Mouse (Mus musculus) liver, embryonic 13.5 days (tissue): ENCODE measurements around the gene Tab3. TPM values are rescaled to one million over a fixed set of nuclear protein-coding genes. Genes with fewer than 3 reads are reported as not detected.

Experiments used
- ATAC-seq: fragments of 200-750 bp; cut with Nextera tagmentation; 2 replicates; pipeline ENCODE4 v1.8.0; 2017; ENCODE audit warnings: low read depth, mild to moderate bottlenecking, moderate number of reproducible peaks, moderate library complexity
- DNase-seq: peaks from one replicate; pipeline ENCODE4 v3.0.0; 2022
- H3K27ac ChIP-seq: fragments of 300-500 bp; sonication (generic); 2 replicates; pipeline ENCODE4 v1.5.1; 2015; ENCODE audit warnings: moderate library complexity, mild to moderate bottlenecking, inconsistent platforms
- H3K27me3 ChIP-seq: fragments of 300-500 bp; sonication (generic); 2 replicates; pipeline ENCODE4 v1.6.1; 2015; ENCODE audit warnings: mild to moderate bottlenecking, inconsistent platforms
- H3K36me3 ChIP-seq: fragments of 300-500 bp; sonication (generic); 2 replicates; pipeline ENCODE4 v1.6.1; 2015; ENCODE audit warnings: mild to moderate bottlenecking, inconsistent platforms
- H3K4me1 ChIP-seq: fragments of 300-500 bp; sonication (generic); replicated peaks from 2 replicates; pipeline ENCODE4 v1.6.1; 2015; ENCODE audit warnings: inconsistent platforms
- H3K4me2 ChIP-seq: fragments of 300-500 bp; sonication (generic); 2 replicates; pipeline ENCODE4 v1.6.1; 2015; ENCODE audit warnings: inconsistent platforms, mild to moderate bottlenecking, moderate library complexity
- H3K4me3 ChIP-seq: fragments of 300-500 bp; sonication (generic); replicated peaks from 2 replicates; pipeline ENCODE4 v1.5.1; 2015; ENCODE audit warnings: mild to moderate bottlenecking, inconsistent platforms
- H3K9ac ChIP-seq: fragments of 300-500 bp; sonication (generic); 2 replicates; pipeline ENCODE4 v1.6.1; 2015; ENCODE audit warnings: mild to moderate bottlenecking, inconsistent platforms
- H3K9me3 ChIP-seq: fragments of 300-500 bp; sonication (generic); replicated peaks from 2 replicates; pipeline ENCODE4 v1.6.1; 2016; ENCODE audit warnings: inconsistent platforms
- WGBS: fragments of 180-500 bp; shearing (Covaris S2); methylation state at CpG from one replicate; pipeline ENCODE4 v1.1.7; 2015; ENCODE audit not compliant: insufficient replicate concordance; 5-methylcytosine and 5-hydroxymethylcytosine counted together
- polyA plus RNA-seq: library from polyadenylated mRNA; unstranded; fragments of >200 nt; fragmentation: Nextera tagmentation; extraction: Ambion mirVana; gene quantifications from 2 replicates; pipeline ENCODE4 v1.2.1, GENCODE M21; 2015

Gene Tab3
- 4.8 and 8.0 TPM in 2 replicates for polyA plus RNA-seq

DNA sequence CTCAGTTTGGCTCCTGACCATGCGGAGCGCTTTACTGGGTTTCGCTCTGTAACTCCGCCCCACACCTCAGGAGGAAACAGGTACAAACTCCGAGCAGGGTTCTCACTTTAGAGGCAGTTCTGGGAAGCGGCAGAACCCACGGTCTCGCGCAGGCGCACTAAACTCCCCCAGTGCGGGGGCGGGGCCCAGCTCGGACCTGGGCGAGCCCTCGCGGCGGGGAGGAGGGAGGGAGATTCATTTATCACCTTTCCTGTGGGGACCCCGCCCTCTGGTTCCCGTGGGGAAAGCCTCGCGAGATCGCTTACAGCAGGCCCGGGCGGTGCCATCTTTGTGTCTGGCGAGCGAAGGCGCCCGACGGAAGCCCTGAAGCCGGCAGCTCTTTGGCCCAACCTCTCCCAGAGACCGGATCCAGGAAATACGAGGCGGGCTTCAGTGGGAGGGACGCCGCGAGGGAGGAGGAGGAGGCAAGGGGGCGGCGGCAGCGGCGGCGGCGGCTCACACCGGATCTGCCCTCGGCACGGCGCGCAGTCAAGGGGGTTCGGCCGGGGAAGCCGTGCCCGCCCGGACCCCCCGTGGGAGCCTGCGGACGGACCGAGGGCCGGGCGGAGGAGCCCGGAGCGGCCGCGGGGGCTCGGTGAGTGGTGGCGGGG, at the start of gene Tab3:
Gene Tab3 (plus strand): TSS at position 491 of the 650 bp plus-strand sequence.
- DNase-seq (peak; percentile 95), ATAC-seq (peak; percentile 93)
- 11% methylated on average over 59 of the region's 64 CpGs for WGBS
- no peaks in the 10 kb centered on the region for H3K27me3 ChIP-seq
- H3K9ac ChIP-seq: peak within 1 kb of the TSS; percentile 92
- H3K36me3 ChIP-seq: no peaks in the 10 kb centered on the region
- H3K4me3 ChIP-seq: peak within 1 kb of the TSS; percentile 79
- peak within 1 kb of the TSS; percentile 63 for H3K4me2 ChIP-seq
- H3K4me1 ChIP-seq: peaks cover 19% of the 10 kb centered on the region
- no peaks in the 10 kb centered on the region for H3K9me3 ChIP-seq
- peak within 1 kb of the TSS; percentile 94 for H3K27ac ChIP-seq

DNA sequence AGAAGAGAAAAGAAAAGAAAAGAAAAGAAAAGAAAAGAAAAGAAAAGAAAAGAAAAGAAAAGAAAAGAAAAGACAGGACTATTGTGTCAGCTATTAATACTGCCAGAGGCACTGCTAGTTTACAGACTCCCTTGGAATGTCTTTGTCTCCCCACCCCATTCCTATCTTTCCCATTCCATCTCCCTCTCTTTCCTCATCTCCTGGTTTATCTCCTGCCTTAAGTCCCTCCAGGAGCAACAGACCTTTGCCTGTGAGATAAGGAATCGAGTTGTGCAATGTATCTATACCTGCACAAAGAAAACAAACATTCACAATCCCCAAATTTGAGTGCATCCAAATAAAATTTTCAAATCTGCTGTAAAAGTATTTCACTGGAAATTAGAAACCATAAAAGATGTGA, 48.3 kb upstream of the Tab3 start:
- ATAC-seq (no peak), DNase-seq (no peak)
- 13% methylated on average over 1 of the region's 1 CpGs for WGBS
- Histone ChIP-seq H3K9me3 (no peaks in the 10 kb centered on the region), H3K27me3 (no peaks in the 10 kb centered on the region), H3K27ac (no peak overlapping the region), H3K4me1 (no peaks in the 10 kb centered on the region), H3K36me3 (no peaks in the 10 kb centered on the region), H3K9ac (no peak overlapping the region), H3K4me3 (no peak overlapping the region), H3K4me2 (no peak overlapping the region)

DNA sequence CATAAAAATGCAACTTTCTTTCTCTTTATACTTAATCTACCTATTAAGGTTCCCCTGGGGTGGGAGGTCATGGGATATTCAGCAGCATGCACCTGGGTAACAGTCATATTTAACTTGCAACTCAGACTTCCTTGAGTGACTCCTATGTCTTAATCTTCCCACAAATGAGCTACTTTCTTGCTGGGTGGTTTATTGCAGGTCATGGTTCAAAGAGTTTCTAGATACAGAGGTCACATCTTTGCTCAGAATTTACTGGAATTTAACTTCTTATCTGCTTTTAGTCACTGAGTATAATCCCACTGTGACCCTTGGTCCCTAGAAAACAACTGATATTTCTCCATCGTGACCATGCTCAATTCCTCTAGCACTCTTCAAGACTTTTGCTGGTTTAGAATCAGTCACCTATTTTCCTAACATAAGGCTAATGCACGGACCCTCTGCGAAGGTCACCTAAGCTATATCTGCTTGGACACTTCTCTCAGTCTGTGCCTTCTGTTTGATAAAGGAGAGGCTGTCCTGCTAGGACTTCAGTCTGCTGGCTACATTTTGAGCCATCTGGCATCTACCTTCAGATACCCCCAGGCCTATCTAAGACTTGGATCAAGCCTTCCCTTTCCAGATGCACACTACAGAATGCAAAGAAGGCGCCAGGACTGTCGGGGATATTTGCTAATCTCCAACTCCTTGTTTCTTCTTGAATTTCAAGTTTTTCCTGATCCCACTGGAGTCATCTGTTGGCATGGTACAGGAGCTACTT, 47.4 kb upstream of the Tab3 start:
- Histone ChIP-seq H3K4me1 (no peaks in the 10 kb centered on the region), H3K4me2 (no peak overlapping the region), H3K9ac (no peak overlapping the region), H3K9me3 (no peaks in the 10 kb centered on the region), H3K27me3 (no peaks in the 10 kb centered on the region), H3K36me3 (no peaks in the 10 kb centered on the region), H3K27ac (no peak overlapping the region), H3K4me3 (no peak overlapping the region)
- ATAC-seq: no peak
- WGBS: 51% methylated on average over 5 of the region's 5 CpGs
- no peak for DNase-seq

DNA sequence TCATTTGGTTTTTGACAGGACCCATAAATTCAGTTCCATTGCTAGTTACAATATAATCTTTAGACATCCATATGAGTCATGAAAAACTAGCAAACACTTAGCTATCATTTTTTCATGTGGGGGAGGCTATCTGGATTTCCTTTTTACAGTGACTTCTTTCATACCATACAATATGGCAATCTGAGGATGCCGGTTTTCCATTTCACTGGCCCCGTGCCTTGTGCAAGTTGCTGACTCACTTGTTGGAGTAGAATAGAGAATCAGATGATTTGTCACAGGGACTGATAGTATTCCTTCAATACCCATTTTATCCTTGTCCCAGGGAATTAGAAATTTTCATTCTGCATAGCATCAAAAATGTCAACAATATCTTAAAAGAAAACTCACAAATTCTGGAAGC, 14.9 kb upstream of the Tab3 start:
- no peak for DNase-seq
- no peak for ATAC-seq
- 76% methylated on average over 2 of the region's 2 CpGs for WGBS
- Histone ChIP-seq H3K9ac (no peak overlapping the region), H3K27me3 (no peaks in the 10 kb centered on the region), H3K4me2 (no peak overlapping the region), H3K27ac (no peak overlapping the region), H3K36me3 (no peaks in the 10 kb centered on the region), H3K4me1 (no peaks in the 10 kb centered on the region), H3K4me3 (no peak overlapping the region), H3K9me3 (no peaks in the 10 kb centered on the region)

DNA sequence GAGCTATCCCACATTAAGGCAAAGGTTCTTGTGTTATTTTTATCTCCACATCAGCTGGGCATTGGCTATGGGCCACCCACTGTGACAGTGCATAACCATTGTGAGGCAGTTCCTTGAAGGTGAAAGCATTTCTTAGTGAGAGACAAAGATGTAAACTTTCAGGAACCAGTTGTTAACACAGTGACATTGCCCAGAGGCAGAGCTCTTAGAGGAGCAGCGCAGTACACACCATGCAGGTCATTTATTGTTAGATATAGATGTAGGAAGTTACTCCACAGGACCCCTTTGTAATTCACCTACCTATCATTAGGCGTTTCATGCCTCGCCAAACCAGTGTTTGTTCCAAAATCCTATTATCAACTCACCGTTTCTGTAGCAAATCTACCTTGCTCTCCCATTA, 7.6 kb upstream of the Tab3 start:
- Histone ChIP-seq H3K4me3 (no peak overlapping the region), H3K4me2 (no peak overlapping the region), H3K27me3 (no peaks in the 10 kb centered on the region), H3K27ac (no peak overlapping the region), H3K36me3 (no peaks in the 10 kb centered on the region), H3K9me3 (no peaks in the 10 kb centered on the region), H3K9ac (no peak overlapping the region), H3K4me1 (no peaks in the 10 kb centered on the region)
- no peak for DNase-seq
- ATAC-seq: no peak
- WGBS: 63% methylated on average over 4 of the region's 4 CpGs

DNA sequence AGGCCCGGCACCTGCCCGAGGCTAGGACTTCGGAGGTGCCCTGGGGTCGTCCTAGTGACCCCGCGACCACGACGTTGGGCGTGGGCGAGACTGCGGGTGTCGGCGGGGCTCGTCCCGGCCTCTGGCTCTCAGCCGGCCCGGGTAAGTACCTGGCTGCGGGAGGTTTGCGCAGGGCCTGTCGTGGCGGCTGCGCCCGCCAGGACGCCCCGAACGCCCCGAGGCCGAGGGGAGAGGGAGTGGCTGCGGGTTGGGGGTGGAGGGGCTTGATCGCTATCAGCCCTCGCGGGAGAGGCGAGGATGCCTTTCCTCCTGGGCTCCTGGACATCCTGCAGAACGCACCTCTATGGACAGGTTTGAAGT, 340 bp downstream of the Tab3 start:
- H3K36me3 ChIP-seq: no peaks in the 10 kb centered on the region
- H3K9ac ChIP-seq: peak overlapping the region; percentile 92
- peak overlapping the region; percentile 94 for H3K27ac ChIP-seq
- H3K9me3 ChIP-seq: no peaks in the 10 kb centered on the region
- H3K4me1 ChIP-seq: peaks cover 23% of the 10 kb centered on the region
- H3K4me3 ChIP-seq: peak overlapping the region; percentile 79
- peak; percentile 48 for ATAC-seq
- peak; percentile 24 for DNase-seq
- WGBS: 14% methylated on average over 30 of the region's 34 CpGs
- no peaks in the 10 kb centered on the region for H3K27me3 ChIP-seq
- peak overlapping the region; percentile 60 for H3K4me2 ChIP-seq

DNA sequence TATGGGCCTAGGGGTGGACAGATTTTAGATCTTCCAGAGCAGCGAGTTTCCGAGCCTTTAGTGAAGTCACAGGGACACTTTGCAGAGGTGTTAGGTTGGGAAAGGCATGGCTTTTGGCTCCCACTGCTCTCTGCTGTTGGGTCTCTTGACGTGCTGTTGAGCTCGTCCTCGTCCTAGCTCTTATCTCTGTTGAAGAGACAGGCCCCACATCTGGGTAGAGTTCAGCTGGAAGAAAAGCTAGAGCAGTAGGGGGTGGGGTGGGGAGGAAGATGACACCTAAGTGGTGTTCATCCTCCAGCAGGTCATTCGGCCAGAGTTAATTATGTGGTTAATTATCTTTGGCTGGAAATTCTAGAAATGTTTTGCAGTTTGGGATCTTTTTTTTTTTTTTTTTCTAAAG, 2.5 kb downstream of the Tab3 start:
- peak; percentile 52 for DNase-seq
- Histone ChIP-seq H3K36me3 (no peaks in the 10 kb centered on the region), H3K9me3 (no peaks in the 10 kb centered on the region), H3K4me3 (peak overlapping the region; percentile 50), H3K27ac (peak overlapping the region; percentile 94), H3K4me2 (peak overlapping the region; percentile 67), H3K9ac (peak overlapping the region; percentile 73), H3K27me3 (no peaks in the 10 kb centered on the region), H3K4me1 (peaks cover 43% of the 10 kb centered on the region)
- ATAC-seq: peak; percentile 68
- WGBS: 23% methylated on average over 6 of the region's 6 CpGs

DNA sequence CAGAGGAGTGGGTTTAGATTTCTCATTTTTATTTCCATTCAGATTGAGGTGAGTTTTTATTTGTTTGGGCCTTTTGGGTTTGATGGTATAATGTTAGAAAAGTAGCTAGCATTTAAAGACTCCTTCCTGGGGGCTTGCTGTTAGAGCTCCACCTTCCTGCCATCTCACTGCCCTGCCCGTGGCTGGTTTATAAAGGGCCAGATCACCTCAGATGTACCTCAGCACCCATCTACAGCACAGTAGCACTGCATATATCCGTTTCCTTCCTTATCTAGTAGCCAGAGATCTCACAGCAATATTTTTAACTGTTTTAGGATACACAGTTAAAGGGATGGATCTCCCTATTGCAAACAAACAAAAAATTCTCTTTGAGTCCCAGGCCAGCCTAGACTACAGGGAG, 6.9 kb downstream of the Tab3 start:
- ATAC-seq: peak; percentile 51
- peak overlapping the region; percentile 69 for H3K27ac ChIP-seq
- H3K4me1 ChIP-seq: peaks cover 58% of the 10 kb centered on the region
- H3K36me3 ChIP-seq: no peaks in the 10 kb centered on the region
- no peaks in the 10 kb centered on the region for H3K9me3 ChIP-seq
- 0 out of 2 replicates have a peak overlapping the region, but pooled peaks have one; percentile 12 for H3K4me2 ChIP-seq
- H3K9ac ChIP-seq: peak overlapping the region; percentile 36; the same call in 1 of the 2 replicates
- 25% methylated on average over 2 of the region's 2 CpGs for WGBS
- no peak for DNase-seq
- no peaks in the 10 kb centered on the region for H3K27me3 ChIP-seq
- no peak overlapping the region for H3K4me3 ChIP-seq

DNA sequence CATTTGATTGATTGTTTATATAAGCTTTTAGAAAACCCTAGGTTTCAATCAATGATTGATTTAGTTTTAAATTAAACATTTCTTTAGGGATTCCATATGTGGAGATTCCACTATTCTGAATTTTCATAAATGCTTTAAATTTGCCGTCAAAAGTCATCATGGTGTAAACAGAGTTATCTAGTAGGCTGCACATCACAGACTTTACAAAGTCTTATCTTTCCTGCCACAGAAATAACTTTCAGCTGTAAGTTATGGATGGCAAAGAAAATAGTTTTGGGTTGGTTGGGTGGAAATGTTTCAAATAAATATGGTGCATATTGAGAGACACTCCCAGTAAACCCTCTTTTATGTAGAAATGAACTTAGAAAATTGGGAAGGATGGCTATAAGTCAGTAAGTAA, 8.7 kb downstream of the Tab3 start:
- ATAC-seq: peak; percentile 79
- Histone ChIP-seq H3K27ac (no peak overlapping the region), H3K27me3 (no peaks in the 10 kb centered on the region), H3K9ac (no peak overlapping the region), H3K4me2 (no peak overlapping the region), H3K9me3 (no peaks in the 10 kb centered on the region), H3K36me3 (no peaks in the 10 kb centered on the region), H3K4me3 (no peak overlapping the region), H3K4me1 (peaks cover 50% of the 10 kb centered on the region)
- DNase-seq: no peak
- WGBS: 25% methylated on average over 1 of the region's 1 CpGs

DNA sequence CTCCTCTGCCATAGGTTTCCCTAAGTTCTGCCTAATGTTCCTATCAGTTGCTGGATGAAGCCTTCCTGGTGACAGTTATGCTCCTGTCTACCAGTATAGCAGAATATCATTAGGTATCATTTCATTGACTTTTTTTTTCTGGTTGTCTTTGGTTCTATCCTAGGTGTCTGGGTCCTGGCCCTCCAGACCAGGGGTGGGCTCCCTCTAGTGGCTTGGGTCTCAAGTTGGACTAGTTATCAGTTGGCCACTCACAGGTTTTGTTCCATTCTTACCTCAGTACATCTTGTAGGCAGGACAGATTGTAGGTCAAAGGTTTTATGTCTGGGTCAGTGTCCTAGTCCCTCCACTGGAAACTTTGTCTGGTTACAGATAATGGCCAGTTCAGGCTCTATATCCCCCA, 11.8 kb downstream of the Tab3 start:
- H3K36me3 ChIP-seq: no peaks in the 10 kb centered on the region
- no peaks in the 10 kb centered on the region for H3K27me3 ChIP-seq
- no peak for DNase-seq
- no peaks in the 10 kb centered on the region for H3K9me3 ChIP-seq
- no peak overlapping the region for H3K9ac ChIP-seq
- no peak overlapping the region for H3K27ac ChIP-seq
- H3K4me2 ChIP-seq: no peak overlapping the region
- 0 out of 2 replicates have a peak, but pooled peaks have one; percentile 21 for ATAC-seq
- H3K4me1 ChIP-seq: peaks cover 22% of the 10 kb centered on the region
- no peak overlapping the region for H3K4me3 ChIP-seq

DNA sequence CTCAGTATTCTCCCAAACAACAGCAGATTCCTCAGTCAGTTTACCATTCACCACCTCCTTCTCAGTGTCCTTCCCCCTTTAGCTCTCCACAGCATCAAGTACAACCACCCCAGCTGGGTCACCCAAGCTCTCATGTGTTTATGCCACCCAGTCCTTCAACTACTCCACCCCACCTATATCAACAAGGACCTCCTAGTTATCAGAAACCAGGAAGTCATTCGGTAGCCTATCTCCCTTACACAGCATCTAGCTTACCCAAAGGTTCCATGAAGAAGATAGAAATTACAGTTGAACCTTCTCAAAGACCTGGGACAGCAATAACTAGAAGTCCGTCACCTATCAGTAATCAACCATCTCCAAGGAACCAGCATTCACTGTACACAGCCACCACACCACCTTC, 40.9 kb downstream of the Tab3 start:
- H3K4me2 ChIP-seq: peak overlapping the region; percentile 60
- WGBS: 26% methylated on average over 2 of the region's 2 CpGs
- no peaks in the 10 kb centered on the region for H3K9me3 ChIP-seq
- H3K27ac ChIP-seq: peak overlapping the region; percentile 95
- H3K27me3 ChIP-seq: no peaks in the 10 kb centered on the region
- DNase-seq (peak; percentile 51), ATAC-seq (peak; percentile 100)
- peaks cover 15% of the 10 kb centered on the region for H3K4me1 ChIP-seq
- peak overlapping the region; percentile 52 for H3K4me3 ChIP-seq
- 0 out of 2 replicates have a peak, but pooled peaks cover 11% of the 10 kb centered on the region for H3K36me3 ChIP-seq
- H3K9ac ChIP-seq: peak overlapping the region; percentile 62
